Mouse (Mus musculus) embryonic facial prominence, embryonic 15.5 days (tissue): Measurements from ENCODE around the gene Gys1. TPM values are rescaled to one million over a fixed set of nuclear protein-coding genes. Genes with fewer than 3 reads are reported as not detected.
"Not testable (repeated sequence)": the region's sequence is repeated elsewhere in the genome, so short reads cannot be mapped to it uniquely, and the experiment has no call there.

ENCODE experiments used
- ATAC-seq: fragments of 200-750 bp; cut with Nextera tagmentation; 2 replicates; pipeline ENCODE4 v1.8.0; 2017; ENCODE audit warnings: low read depth, moderate TSS enrichment; ENCODE audit not compliant: insufficient number of reproducible peaks, low FRiP score, low TSS enrichment
- H3K27ac ChIP-seq: fragments of 300-500 bp; sonication (generic); replicated peaks from 2 replicates; pipeline ENCODE4 v1.5.1; 2015; ENCODE audit warnings: mild to moderate bottlenecking, inconsistent platforms
- H3K27me3 ChIP-seq: fragments of 300-500 bp; sonication (generic); 2 replicates; pipeline ENCODE4 v1.6.1; 2015; ENCODE audit warnings: inconsistent platforms
- H3K36me3 ChIP-seq: fragments of 300-500 bp; sonication (generic); 2 replicates; pipeline ENCODE4 v1.6.1; 2015; ENCODE audit warnings: mild to moderate bottlenecking, inconsistent platforms
- H3K4me1 ChIP-seq: fragments of 300-500 bp; sonication (generic); 2 replicates; pipeline ENCODE4 v1.6.1; 2015; ENCODE audit warnings: inconsistent platforms
- H3K4me2 ChIP-seq: fragments of 300-500 bp; sonication (generic); replicated peaks from 2 replicates; pipeline ENCODE4 v1.6.1; 2015; ENCODE audit warnings: mild to moderate bottlenecking, inconsistent platforms
- H3K4me3 ChIP-seq: fragments of 300-500 bp; sonication (generic); replicated peaks from 2 replicates; pipeline ENCODE4 v1.5.1; 2015; ENCODE audit warnings: mild to moderate bottlenecking, inconsistent platforms
- H3K9ac ChIP-seq: fragments of 300-500 bp; sonication (generic); 2 replicates; pipeline ENCODE4 v1.6.1; 2015; ENCODE audit warnings: inconsistent platforms
- H3K9me3 ChIP-seq: fragments of 300-500 bp; sonication (generic); replicated peaks from 2 replicates; pipeline ENCODE4 v1.6.1; 2016; ENCODE audit warnings: inconsistent platforms
- WGBS: fragments of 180-500 bp; shearing (Covaris S2); methylation state at CpG from one replicate; pipeline ENCODE4 v1.1.7; 2015; 5-methylcytosine and 5-hydroxymethylcytosine counted together
- polyA plus RNA-seq: library from polyadenylated mRNA; unstranded; fragments of >200 nt; fragmentation: Nextera tagmentation; extraction: Ambion mirVana; gene quantifications from 2 replicates; pipeline ENCODE4 v1.2.1, GENCODE M21; 2015

Gene Gys1
- polyA plus RNA-seq, 1 experiment from 2014 or later, result 40.6 TPM

- H3K4me1 ChIP-seq, result peaks cover 23% of the 10 kb centered on the region
- H3K4me2 ChIP-seq, result peak within 1 kb of the TSS; percentile 73
- H3K27ac ChIP-seq, result peak within 1 kb of the TSS; percentile 51; the same call in 1 of the 2 replicates
- no peaks in the 10 kb centered on the region for H3K9me3 ChIP-seq
- H3K27me3 ChIP-seq, result no peaks in the 10 kb centered on the region
- peak within 1 kb of the TSS; percentile 59 for H3K9ac ChIP-seq
- peak within 1 kb of the TSS; percentile 71 for H3K4me3 ChIP-seq
- peak; percentile 84 for ATAC-seq
- WGBS, result under 1% methylated on average over 53 of the region's 58 CpGs
- peaks cover 28% of the 10 kb centered on the region for H3K36me3 ChIP-seq
Observed at GRCm38 (mm10) chr7:45466283-45467089, 31.8 kb downstream of the Gys1 start, which contains the start of gene Bax. TSS of gene Bax (minus strand) at chr7:45466898.

GRCm38 (mm10) chr7:45467090-45467670 is 32.5 kb downstream of the Gys1 start:
- H3K27me3 ChIP-seq, result no peaks in the 10 kb centered on the region
- peaks cover 25% of the 10 kb centered on the region for H3K36me3 ChIP-seq
- no peaks in the 10 kb centered on the region for H3K9me3 ChIP-seq
- peak overlapping the region; percentile 73 for H3K4me2 ChIP-seq
- peak overlapping the region; percentile 59; the same call in 1 of the 2 replicates for H3K9ac ChIP-seq
- H3K4me1 ChIP-seq, result peaks cover 18% of the 10 kb centered on the region
- peak overlapping the region; percentile 51; the same call in 1 of the 2 replicates for H3K27ac ChIP-seq
- peak overlapping the region; percentile 71 for H3K4me3 ChIP-seq
- ATAC-seq, result no peak
- 36% methylated on average over 7 of the region's 7 CpGs for WGBS

GRCm38 (mm10) chr7:45470869-45471268 is 36.2 kb downstream of the Gys1 start:
- 6% methylated on average over 3 of the region's 3 CpGs for WGBS
- no peaks in the 10 kb centered on the region for H3K9me3 ChIP-seq
- H3K27me3 ChIP-seq, result no peaks in the 10 kb centered on the region
- H3K4me1 ChIP-seq, result peaks cover 11% of the 10 kb centered on the region
- no peaks in the 10 kb centered on the region for H3K36me3 ChIP-seq
- no peak overlapping the region for H3K4me2 ChIP-seq
- H3K27ac ChIP-seq, result no peak overlapping the region
- H3K9ac ChIP-seq, result no peak overlapping the region
- H3K4me3 ChIP-seq, result no peak overlapping the region
- ATAC-seq, result no peak

DNA sequence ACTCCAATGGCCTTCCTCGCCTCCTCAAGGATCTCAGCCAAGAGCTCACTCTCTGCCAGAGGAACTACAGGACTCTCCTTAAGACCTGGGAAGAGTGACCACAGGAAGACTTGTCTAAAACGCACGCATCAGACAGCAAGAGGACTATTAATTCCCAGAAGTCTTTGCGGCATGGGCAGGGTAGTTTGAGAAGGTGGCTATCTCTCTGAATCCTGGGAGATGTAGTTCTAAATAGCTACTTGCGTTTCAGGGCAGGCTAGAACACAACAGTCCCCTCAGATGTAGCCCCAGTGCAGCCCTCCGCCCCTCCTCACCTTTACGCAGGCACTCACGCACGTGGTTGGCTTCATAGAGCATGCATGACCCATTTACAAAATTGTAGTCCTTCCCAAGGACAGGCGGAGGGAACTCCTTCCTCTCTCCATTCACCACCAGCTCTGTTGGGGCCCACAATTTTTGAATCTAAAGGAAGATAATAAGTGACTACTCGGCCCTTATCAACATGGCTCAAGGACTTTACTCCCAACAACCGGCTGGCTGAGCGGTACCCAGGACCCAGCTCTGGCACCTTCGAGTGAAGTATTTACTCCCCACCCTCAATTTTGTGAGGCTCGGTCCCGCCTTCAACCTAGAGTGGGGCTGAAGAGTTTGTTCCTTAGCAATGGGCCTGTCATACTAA is 40.8 kb downstream of the Gys1 start:
- Histone ChIP-seq H3K4me1 (no peaks in the 10 kb centered on the region), H3K4me2 (peak overlapping the region; percentile 38), H3K27ac (no peak overlapping the region), H3K27me3 (no peaks in the 10 kb centered on the region), H3K36me3 (no peaks in the 10 kb centered on the region), H3K9ac (no peak overlapping the region), H3K4me3 (peak overlapping the region; percentile 13), H3K9me3 (no peaks in the 10 kb centered on the region)
- 68% methylated on average over 16 of the region's 16 CpGs for WGBS
- ATAC-seq, result no peak

DNA sequence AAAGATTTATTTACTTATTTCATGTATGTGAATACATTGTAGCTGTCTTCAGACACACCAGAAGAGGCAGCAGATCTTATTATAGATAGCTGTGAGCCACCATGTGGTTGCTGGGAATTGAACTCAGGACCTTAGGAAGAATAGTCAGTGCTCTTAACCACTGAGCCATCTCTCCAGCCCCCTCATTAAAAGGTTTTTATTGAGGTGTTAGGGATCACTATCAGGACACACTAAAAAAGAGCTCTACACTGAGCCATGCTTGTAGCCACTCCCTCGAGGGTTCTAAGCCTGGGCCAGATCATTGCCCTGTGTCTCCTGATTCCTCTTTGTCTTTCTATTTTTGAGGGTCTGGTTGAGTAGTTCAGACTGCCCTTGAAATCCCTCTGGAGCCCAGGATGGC is 41.8 kb downstream of the Gys1 start:
- no peaks in the 10 kb centered on the region for H3K4me1 ChIP-seq

GRCm38 (mm10) chr7:45477003-45477402 is 42.4 kb downstream of the Gys1 start:
- Histone ChIP-seq H3K27ac (no peak overlapping the region), H3K9ac (no peak overlapping the region), H3K4me2 (no peak overlapping the region), H3K36me3 (no peaks in the 10 kb centered on the region), H3K27me3 (no peaks in the 10 kb centered on the region), H3K4me3 (no peak overlapping the region), H3K4me1 (no peaks in the 10 kb centered on the region), H3K9me3 (no peaks in the 10 kb centered on the region)
- ATAC-seq, result no peak
- WGBS, result 7% methylated on average over 3 of the region's 3 CpGs

More for the DNA sequence above, 41.8 kb downstream of the Gys1 start:
- no peaks in the 10 kb centered on the region for H3K36me3 ChIP-seq
- H3K4me2 ChIP-seq, result no peak overlapping the region
- no peak for ATAC-seq
- H3K9me3 ChIP-seq, result no peaks in the 10 kb centered on the region
- H3K9ac ChIP-seq, result no peak overlapping the region
- no peaks in the 10 kb centered on the region for H3K27me3 ChIP-seq
- no peak overlapping the region for H3K27ac ChIP-seq
- WGBS, result 50% methylated on average over 1 of the region's 1 CpGs
- no peak overlapping the region for H3K4me3 ChIP-seq

- Histone ChIP-seq H3K4me2 (no peak overlapping the region), H3K9ac (no peak overlapping the region), H3K4me1 (no peaks in the 10 kb centered on the region), H3K36me3 (no peaks in the 10 kb centered on the region), H3K27me3 (no peaks in the 10 kb centered on the region), H3K27ac (no peak overlapping the region), H3K9me3 (no peaks in the 10 kb centered on the region), H3K4me3 (no peak overlapping the region)
- no peak for ATAC-seq
- WGBS, result 91% methylated on average over 7 of the region's 7 CpGs
Observed at GRCm38 (mm10) chr7:45478774-45479173, 44.1 kb downstream of the Gys1 start.

GRCm38 (mm10) chr7:45480310-45480709 is 45.7 kb downstream of the Gys1 start:
- H3K27ac ChIP-seq, H3K4me2 ChIP-seq, H3K27me3 ChIP-seq, ATAC-seq, H3K4me1 ChIP-seq, H3K4me3 ChIP-seq, H3K9ac ChIP-seq, H3K36me3 ChIP-seq, H3K9me3 ChIP-seq: not testable (repeated sequence)
- WGBS, result 72% methylated on average over 4 of the region's 4 CpGs

GRCm38 (mm10) chr7:45481374-45481927 is 46.8 kb downstream of the Gys1 start, which contains the start of gene Tulp2:
TSS of gene Tulp2 (plus strand) at chr7:45481877.
- Histone ChIP-seq H3K36me3 (no peaks in the 10 kb centered on the region), H3K4me1 (no peaks in the 10 kb centered on the region), H3K4me3 (no peak within 1 kb of the TSS), H3K27me3 (no peaks in the 10 kb centered on the region), H3K9me3 (no peaks in the 10 kb centered on the region), H3K9ac (no peak within 1 kb of the TSS), H3K27ac (no peak within 1 kb of the TSS), H3K4me2 (no peak within 1 kb of the TSS)
- 52% methylated on average over 15 of the region's 15 CpGs for WGBS
- ATAC-seq, result peak; percentile 49; the same call in 1 of the 2 replicates

GRCm38 (mm10) chr7:45482166-45482565 is 47.5 kb downstream of the Gys1 start:
- 60% methylated on average over 1 of the region's 1 CpGs for WGBS
- ATAC-seq, result no peak
- Histone ChIP-seq H3K27ac (no peak overlapping the region), H3K4me1 (peaks cover under 1% of the 10 kb centered on the region; the same call in 1 of the 2 replicates), H3K27me3 (no peaks in the 10 kb centered on the region), H3K9ac (no peak overlapping the region), H3K4me2 (no peak overlapping the region), H3K9me3 (no peaks in the 10 kb centered on the region), H3K36me3 (no peaks in the 10 kb centered on the region), H3K4me3 (no peak overlapping the region)

- not testable (repeated sequence) for H3K4me3 ChIP-seq, H3K4me2 ChIP-seq, H3K27ac ChIP-seq, H3K27me3 ChIP-seq, ATAC-seq, H3K36me3 ChIP-seq, H3K9ac ChIP-seq, H3K9me3 ChIP-seq
- peaks cover 12% of the 10 kb centered on the region for H3K4me1 ChIP-seq
- WGBS, result 89% methylated on average over 5 of the region's 5 CpGs
Observed at GRCm38 (mm10) chr7:45484985-45485384, 50.3 kb downstream of the Gys1 start.
